Mouse (Mus musculus): Measurements from ENCODE around the gene Ptcd3. TPM values are rescaled to one million over a fixed set of nuclear protein-coding genes. Genes with fewer than 3 reads are reported as not detected.
"Not testable (repeated sequence)": the region's sequence is repeated elsewhere in the genome, so short reads cannot be mapped to it uniquely, and the experiment has no call there.

The Ptcd3 gene
- total RNA-seq, 2 experiments from 2014 or later = 65.0 to 76.7 TPM

GRCm38 (mm10) chr6:71871396-71871795 is 37.2 kb downstream of the Ptcd3 start:
- DNase-seq = no peak

GRCm38 (mm10) chr6:71868809-71869208 is 39.7 kb downstream of the Ptcd3 start:
- no peak for DNase-seq

GRCm38 (mm10) chr6:71867751-71868150 is 40.8 kb downstream of the Ptcd3 start:
- DNase-seq = no peak

GRCm38 (mm10) chr6:71846906-71847305 is 61.6 kb downstream of the Ptcd3 start:
- DNase-seq = not testable (repeated sequence)

- no peak for DNase-seq
Measured at GRCm38 (mm10) chr6:71840597-71841290, 67.8 kb downstream of the Ptcd3 start.

- no peak for DNase-seq
Measured at GRCm38 (mm10) chr6:71839815-71840214, 68.7 kb downstream of the Ptcd3 start.

GRCm38 (mm10) chr6:71836811-71837210 is 71.7 kb downstream of the Ptcd3 start:
- DNase-seq = no peak

GRCm38 (mm10) chr6:71831581-71831960 is 77.0 kb downstream of the Ptcd3 start:
- DNase-seq = peak; percentile 96

GRCm38 (mm10) chr6:71830690-71831580 is 77.6 kb downstream of the Ptcd3 start, which contains the start of gene Immt:
Gene Immt (plus strand): TSS chr6:71831331.
- peak; percentile 98 for DNase-seq

Other genes with a start within 250 kb of the Ptcd3 start
- 10 to 100 TPM; 62.2 to 72.5 TPM for gene Reep1, start 201.2 kb downstream of the Ptcd3 start, total RNA-seq (2021)
- 10 to 100 TPM; 34.5 to 37.3 TPM for gene Mrpl35, start 81.8 kb downstream of the Ptcd3 start, total RNA-seq (2021)
- gene Immt, start 77.4 kb downstream of the Ptcd3 start, total RNA-seq (2021) = 100 to 1,000 TPM; 273 to 293 TPM
- 10 to 100 TPM; 26.7 to 34.2 TPM for gene Polr1a, start 303 bp upstream of the Ptcd3 start, total RNA-seq (2021)
- gene St3gal5, start 188.8 kb upstream of the Ptcd3 start, total RNA-seq (2021) = 100 to 1,000 TPM in 1 of 2 experiments, 10 to 100 TPM in 1; 89.0 to 117 TPM